Mouse (Mus musculus) erythroblast, embryonic 14.5 days (primary cell): Measurements from ENCODE around the gene Naip1. TPM values are rescaled to one million over a fixed set of nuclear protein-coding genes. Genes with fewer than 3 reads are reported as not detected.
"Not testable (repeated sequence)": the region's sequence is repeated elsewhere in the genome, so short reads cannot be mapped to it uniquely, and the experiment has no call there.

Experiments
- H3K27me3 ChIP-seq: 2 replicates; pipeline ENCODE4 v1.6.1; 2012; ENCODE audit warnings: inconsistent platforms; ENCODE audit not compliant: control insufficient read depth
- H3K36me3 ChIP-seq: 2 replicates; pipeline ENCODE4 v1.6.1; 2012; ENCODE audit warnings: mild to moderate bottlenecking, inconsistent platforms; ENCODE audit not compliant: control insufficient read depth
- H3K4me1 ChIP-seq: 2 replicates; pipeline ENCODE4 v1.6.1; 2012; ENCODE audit warnings: inconsistent platforms; ENCODE audit not compliant: control insufficient read depth
- H3K4me3 ChIP-seq: replicated peaks from 2 replicates; pipeline ENCODE3; 2012; ENCODE audit warnings: moderate library complexity, mild to moderate bottlenecking, inconsistent platforms
- H3K9me3 ChIP-seq: 2 replicates; pipeline ENCODE4 v1.6.1; 2012; ENCODE audit warnings: low read length, inconsistent platforms, mixed read lengths; ENCODE audit not compliant: control insufficient read depth
- GATA1 ChIP-seq: IDR thresholded peaks from 2 replicates; pipeline ENCODE4 v1.6.1; 2012; ENCODE audit warnings: low read length, inconsistent platforms, mixed read lengths
- TAL1 ChIP-seq: IDR thresholded peaks from 3 replicates; pipeline ENCODE4 v1.6.1; 2012; ENCODE audit warnings: low read length, inconsistent platforms, mixed read lengths
- polyA plus RNA-seq: library from polyadenylated mRNA; stranded (reverse); fragments of >175 nt; gene quantifications from 2 replicates; pipeline ENCODE4 v1.2.3, GENCODE M21; 2012

The Naip1 gene
- 0.01 TPM in 1 of 2 replicates, not detected in the other for polyA plus RNA-seq

GRCm38 (mm10) chr13:100452415-100453127 is at the start of gene Naip1:
Gene Naip1 (minus strand): TSS chr13:100452869.
- not testable (repeated sequence) for H3K27me3 ChIP-seq, H3K9me3 ChIP-seq, H3K4me1 ChIP-seq, H3K36me3 ChIP-seq, H3K4me3 ChIP-seq

DNA sequence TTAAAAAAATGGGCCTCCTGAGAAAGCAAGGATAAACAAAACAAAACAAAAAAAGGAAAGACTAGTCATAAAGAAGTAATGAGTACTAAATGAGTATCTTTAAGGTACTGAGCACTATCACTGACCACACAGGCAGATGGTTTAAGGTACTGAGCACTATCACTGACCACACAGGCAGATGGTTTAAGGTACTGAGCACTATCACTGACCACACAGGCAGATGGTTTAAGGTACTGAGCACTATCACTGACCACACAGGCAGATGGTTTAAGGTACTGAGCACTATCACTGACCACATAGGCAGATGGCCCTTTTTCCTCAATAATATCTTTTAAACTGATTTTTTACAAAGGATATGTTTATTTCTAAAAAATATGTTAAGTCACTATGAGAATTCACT is 47.0 kb upstream of the Naip1 start:
- not testable (repeated sequence) for H3K36me3 ChIP-seq

GRCm38 (mm10) chr13:100495337-100495736 is 42.7 kb upstream of the Naip1 start:
- no peaks in the 10 kb centered on the region for H3K27me3 ChIP-seq
- H3K9me3 ChIP-seq: no peaks in the 10 kb centered on the region
- H3K4me1 ChIP-seq: peaks cover 29% of the 10 kb centered on the region
- H3K36me3 ChIP-seq: peaks cover 5% of the 10 kb centered on the region
- no peak overlapping the region for H3K4me3 ChIP-seq
- TF ChIP-seq GATA1: no peak
- no peak for TF ChIP-seq TAL1

More for the DNA sequence above, 47.0 kb upstream of the Naip1 start:
- H3K9me3 ChIP-seq, H3K4me3 ChIP-seq, H3K27me3 ChIP-seq: not testable (repeated sequence)
- peaks cover 15% of the 10 kb centered on the region for H3K4me1 ChIP-seq

DNA sequence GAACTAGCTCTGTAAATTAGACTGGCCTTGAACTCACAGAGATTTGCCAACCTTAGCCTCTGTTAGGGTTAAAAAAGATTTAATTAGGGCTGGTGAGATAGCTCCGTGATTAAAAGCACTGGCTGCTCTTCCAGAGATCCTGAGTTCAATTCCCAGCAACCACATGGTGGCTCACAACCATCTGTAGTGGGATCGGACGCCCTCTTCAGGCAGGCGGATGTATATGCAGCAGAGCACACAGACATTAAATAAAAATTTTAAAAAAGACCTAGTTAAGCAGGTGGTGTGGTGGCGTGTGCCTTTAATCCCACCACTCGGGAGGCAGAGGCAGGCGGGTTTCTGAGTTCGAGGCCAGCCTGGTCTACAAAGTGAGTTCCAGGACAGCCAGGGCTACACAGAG is 41.7 kb upstream of the Naip1 start:
- H3K36me3 ChIP-seq, H3K27me3 ChIP-seq, H3K9me3 ChIP-seq, H3K4me3 ChIP-seq: not testable (repeated sequence)
- H3K4me1 ChIP-seq: peaks cover 25% of the 10 kb centered on the region

GRCm38 (mm10) chr13:100493313-100493712 is 40.6 kb upstream of the Naip1 start:
- Histone ChIP-seq H3K4me3 (no peak overlapping the region), H3K27me3 (no peaks in the 10 kb centered on the region), H3K4me1 (peaks cover 26% of the 10 kb centered on the region), H3K9me3 (no peaks in the 10 kb centered on the region), H3K36me3 (peaks cover 19% of the 10 kb centered on the region)
- no peak for TF ChIP-seq TAL1
- TF ChIP-seq GATA1: no peak

DNA sequence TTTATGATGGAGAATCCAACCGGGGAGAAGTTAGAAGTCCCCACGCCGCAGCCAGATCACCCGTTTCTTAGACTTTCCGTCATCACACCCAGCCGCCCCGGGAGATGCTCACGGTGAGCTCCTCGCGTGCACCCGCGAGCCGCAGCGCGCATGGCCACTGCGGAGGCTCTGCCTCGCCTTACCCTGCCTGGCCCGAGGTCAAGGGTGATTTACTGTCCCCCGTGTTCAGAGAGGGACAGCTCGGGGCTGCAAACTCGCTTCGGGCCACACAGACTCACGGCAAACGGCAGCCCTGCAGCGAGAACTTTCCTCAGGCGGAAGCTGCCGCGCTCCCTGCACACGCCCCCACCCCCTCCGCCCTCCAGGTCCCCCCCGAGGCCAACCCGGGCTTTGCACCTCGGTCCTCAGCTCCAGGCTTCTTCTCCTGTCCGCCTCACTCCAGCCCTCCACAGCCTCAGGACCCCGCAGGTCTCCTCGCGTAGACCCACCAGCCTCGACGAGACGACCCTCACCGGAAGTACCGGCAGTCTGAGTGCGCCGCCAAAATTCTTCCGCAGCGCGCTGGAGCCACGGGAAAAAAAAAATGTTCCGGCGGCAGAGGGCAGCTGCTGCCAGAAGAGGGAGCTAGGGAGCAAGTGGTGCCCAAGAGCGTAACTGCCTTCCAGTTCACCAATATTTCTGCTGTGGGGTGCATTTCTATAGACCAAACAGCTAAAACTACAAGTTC is 39.6 kb upstream of the Naip1 start, which contains the start of gene Gtf2h2:
Gtf2h2 (minus strand) TSS at position 519 of the 727 bp plus-strand sequence.
- TF ChIP-seq GATA1 (no peak), TAL1 (no peak)
- Histone ChIP-seq H3K27me3 (no peaks in the 10 kb centered on the region), H3K4me1 (peaks cover 28% of the 10 kb centered on the region), H3K4me3 (peak within 1 kb of the TSS; percentile 100), H3K9me3 (no peaks in the 10 kb centered on the region), H3K36me3 (peaks cover 30% of the 10 kb centered on the region)

DNA sequence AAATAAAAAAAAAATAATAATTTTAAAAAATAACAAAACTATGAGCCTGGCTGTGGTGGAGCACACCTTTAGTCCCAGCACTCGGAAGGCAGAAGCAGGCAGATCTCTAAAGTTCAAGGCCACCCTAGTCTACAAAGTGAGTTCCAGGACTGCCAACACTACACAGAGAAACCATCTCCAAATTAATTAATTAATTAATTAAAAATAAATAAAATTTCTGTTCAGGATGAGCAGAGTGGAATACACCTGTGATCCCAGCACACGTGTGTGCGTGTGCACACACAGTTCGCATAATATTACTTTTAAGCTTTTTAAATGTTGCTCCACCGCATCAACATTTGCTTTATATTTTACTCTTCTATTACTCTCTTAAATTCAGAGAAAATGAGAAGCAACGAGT is 39.0 kb upstream of the Naip1 start:
- Histone ChIP-seq H3K27me3 (no peaks in the 10 kb centered on the region), H3K9me3 (no peaks in the 10 kb centered on the region), H3K4me1 (peaks cover 28% of the 10 kb centered on the region), H3K36me3 (peaks cover 35% of the 10 kb centered on the region), H3K4me3 (peak overlapping the region; percentile 100)
- TF ChIP-seq TAL1: no peak
- no peak for TF ChIP-seq GATA1

- peaks cover 39% of the 10 kb centered on the region for H3K36me3 ChIP-seq
- H3K4me1 ChIP-seq: peaks cover 26% of the 10 kb centered on the region
- H3K4me3 ChIP-seq: peak overlapping the region; percentile 38
- H3K27me3 ChIP-seq: no peaks in the 10 kb centered on the region
- H3K9me3 ChIP-seq: no peaks in the 10 kb centered on the region
- TF ChIP-seq TAL1: no peak
- TF ChIP-seq GATA1: no peak
These were observed 37.8 kb upstream of the Naip1 start for GRCm38 (mm10) chr13:100490424-100490823.

DNA sequence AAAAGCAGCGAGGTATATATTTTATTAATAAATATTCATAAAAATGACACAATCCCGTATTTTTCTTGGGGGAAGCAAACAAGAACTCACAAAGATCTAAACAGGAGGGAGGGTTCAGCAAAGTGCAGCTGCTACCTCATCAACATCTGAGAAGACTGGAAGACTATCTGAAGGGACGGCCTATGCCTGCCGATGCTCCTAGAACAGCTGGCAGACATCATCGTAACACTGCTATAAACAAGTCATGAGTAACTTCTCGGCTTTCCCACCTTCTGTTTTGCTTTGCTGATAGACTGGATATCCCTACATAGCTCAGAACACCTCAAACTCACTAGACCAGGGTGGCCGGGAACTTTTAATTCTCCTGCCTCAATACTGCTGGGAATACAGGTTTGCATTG is 30.9 kb upstream of the Naip1 start:
- H3K36me3 ChIP-seq: peaks cover 63% of the 10 kb centered on the region
- no peaks in the 10 kb centered on the region for H3K27me3 ChIP-seq
- no peaks in the 10 kb centered on the region for H3K9me3 ChIP-seq
- TF ChIP-seq TAL1: no peak
- no peak for TF ChIP-seq GATA1
- no peak overlapping the region for H3K4me3 ChIP-seq
- peaks cover 5% of the 10 kb centered on the region; the same call in 1 of the 2 replicates for H3K4me1 ChIP-seq
